Mouse (Mus musculus) heart, embryonic 16.5 days (tissue): ENCODE results near the gene Grik1. TPM values are rescaled to one million over a fixed set of nuclear protein-coding genes. Genes with fewer than 3 reads are reported as not detected.

ENCODE experiments used
- ATAC-seq: fragments of 200-750 bp; cut with Nextera tagmentation; replicated peaks from 2 replicates; pipeline ENCODE4 v1.8.0; 2017; ENCODE audit warnings: moderate number of reproducible peaks; ENCODE audit not compliant: insufficient read depth, low FRiP score; ENCODE audit errors: extremely low read depth
- H3K27ac ChIP-seq: fragments of 300-500 bp; sonication (generic); 2 replicates; pipeline ENCODE4 v1.5.1; 2014; ENCODE audit warnings: mild to moderate bottlenecking, low read length, control low read depth, moderate library complexity
- H3K27me3 ChIP-seq: fragments of 300-500 bp; sonication (generic); 2 replicates; pipeline ENCODE4 v1.6.1; 2014; ENCODE audit warnings: low read length, mixed read lengths; ENCODE audit not compliant: control insufficient read depth, insufficient read depth
- H3K36me3 ChIP-seq: fragments of 300-500 bp; sonication (generic); 2 replicates; pipeline ENCODE4 v1.6.1; 2014; ENCODE audit not compliant: control insufficient read depth, insufficient read depth
- H3K4me1 ChIP-seq: fragments of 300-500 bp; sonication (generic); 2 replicates; pipeline ENCODE4 v1.6.1; 2014; ENCODE audit warnings: low read length, mixed read lengths; ENCODE audit not compliant: control insufficient read depth, insufficient read depth
- H3K4me2 ChIP-seq: fragments of 300-500 bp; sonication (generic); 2 replicates; pipeline ENCODE4 v1.6.1; 2014; ENCODE audit warnings: low read depth, mild to moderate bottlenecking, control low read depth, low read length
- H3K4me3 ChIP-seq: fragments of 300-500 bp; sonication (generic); 2 replicates; pipeline ENCODE4 v1.5.1; 2014; ENCODE audit warnings: mild to moderate bottlenecking, control low read depth, low read length
- H3K9ac ChIP-seq: fragments of 300-500 bp; sonication (generic); 2 replicates; pipeline ENCODE4 v1.6.1; 2014; ENCODE audit warnings: low read length, control low read depth
- H3K9me3 ChIP-seq: fragments of 300-500 bp; sonication (generic); replicated peaks from 2 replicates; pipeline ENCODE4 v1.6.1; 2016; ENCODE audit warnings: low read length; ENCODE audit not compliant: control insufficient read depth
- WGBS: fragments of 180-500 bp; shearing (Covaris S2); extraction: QIAGEN DNeasy Blood & Tissue Kit; methylation state at CpG from one replicate; pipeline ENCODE4 v1.1.7; 2014; 5-methylcytosine and 5-hydroxymethylcytosine counted together
- polyA plus RNA-seq: library from polyadenylated mRNA; unstranded; fragments of >200 nt; fragmentation: Nextera tagmentation; extraction: Ambion mirVana; gene quantifications from 2 replicates; pipeline ENCODE4 v1.2.1, GENCODE M21; 2015

The Grik1 gene
- polyA plus RNA-seq, 1 experiment from 2014 or later = 0.34 TPM

DNA sequence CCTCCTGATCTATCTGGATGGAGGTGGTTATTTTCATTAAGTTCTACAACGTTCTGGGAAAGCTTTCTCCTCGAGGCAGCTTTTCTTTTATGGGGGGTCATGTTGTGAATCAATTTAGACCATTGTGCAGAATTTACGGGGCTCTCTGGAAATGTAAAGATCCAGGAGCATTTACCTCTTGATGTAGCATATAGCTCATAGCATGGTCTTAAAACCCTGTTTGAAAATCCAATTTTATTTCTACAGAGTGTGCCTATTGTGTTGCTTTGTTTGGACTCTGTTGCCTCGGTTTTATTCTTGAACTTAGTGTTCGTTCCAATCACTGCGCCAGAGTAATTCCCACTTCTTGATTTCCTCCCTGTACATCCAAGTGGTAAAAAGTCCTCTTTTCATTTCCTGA is 328.6 kb downstream of the Grik1 start:
- Histone ChIP-seq H3K4me1 (no peaks in the 10 kb centered on the region), H3K4me2 (no peak overlapping the region), H3K9me3 (no peaks in the 10 kb centered on the region), H3K27ac (no peak overlapping the region), H3K27me3 (no peaks in the 10 kb centered on the region), H3K9ac (no peak overlapping the region), H3K4me3 (no peak overlapping the region), H3K36me3 (no peaks in the 10 kb centered on the region)
- 72% methylated on average over 6 of the region's 6 CpGs for WGBS
- ATAC-seq = no peak

DNA sequence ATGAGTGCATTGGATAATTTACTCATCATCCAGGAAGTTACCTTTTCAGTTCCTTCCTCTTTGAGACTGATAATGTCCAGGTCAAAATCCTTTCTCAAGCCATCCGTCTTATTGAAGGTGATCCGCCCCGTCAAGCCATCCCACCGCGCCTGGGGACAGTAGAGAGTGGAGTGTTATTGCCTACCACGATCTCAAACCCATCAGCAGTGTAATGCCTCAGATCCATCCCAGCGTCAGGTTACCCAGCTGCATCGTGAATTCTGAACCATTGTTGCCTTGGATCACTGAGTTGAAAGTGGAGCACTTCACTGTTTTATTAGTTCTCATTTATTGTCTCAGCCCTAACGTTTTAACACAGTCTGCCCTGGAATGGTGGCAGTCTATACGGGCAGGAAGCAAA is 332.6 kb downstream of the Grik1 start:
- no peak overlapping the region for H3K9ac ChIP-seq
- H3K27ac ChIP-seq = no peak overlapping the region
- no peaks in the 10 kb centered on the region for H3K9me3 ChIP-seq
- ATAC-seq = no peak
- no peaks in the 10 kb centered on the region for H3K36me3 ChIP-seq
- no peak overlapping the region for H3K4me3 ChIP-seq
- no peaks in the 10 kb centered on the region for H3K27me3 ChIP-seq
- 86% methylated on average over 10 of the region's 10 CpGs for WGBS
- no peaks in the 10 kb centered on the region for H3K4me1 ChIP-seq
- no peak overlapping the region for H3K4me2 ChIP-seq

DNA sequence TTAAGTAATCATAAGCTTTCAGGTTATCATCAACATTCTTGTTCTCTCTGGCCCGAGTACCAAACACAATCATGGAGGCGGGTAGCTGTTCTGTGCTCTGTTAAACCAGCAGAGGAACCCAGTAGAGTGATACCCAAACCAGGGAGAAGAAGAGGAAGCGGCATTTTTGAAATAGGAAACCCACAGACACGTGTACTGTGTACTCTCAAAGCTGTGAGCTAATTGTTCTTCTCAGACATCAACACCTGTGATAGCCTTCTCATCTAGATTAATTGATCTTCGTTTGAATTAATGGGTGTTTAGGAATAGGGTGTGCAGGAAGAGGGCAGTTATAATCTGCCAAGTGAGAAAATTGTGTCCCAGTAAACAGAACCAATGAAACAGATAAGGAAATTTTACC is 333.9 kb downstream of the Grik1 start:
- Histone ChIP-seq H3K36me3 (no peaks in the 10 kb centered on the region), H3K9me3 (no peaks in the 10 kb centered on the region), H3K4me1 (no peaks in the 10 kb centered on the region), H3K27ac (no peak overlapping the region), H3K9ac (no peak overlapping the region), H3K4me3 (no peak overlapping the region), H3K27me3 (no peaks in the 10 kb centered on the region), H3K4me2 (no peak overlapping the region)
- WGBS = 49% methylated on average over 5 of the region's 5 CpGs
- ATAC-seq = no peak

DNA sequence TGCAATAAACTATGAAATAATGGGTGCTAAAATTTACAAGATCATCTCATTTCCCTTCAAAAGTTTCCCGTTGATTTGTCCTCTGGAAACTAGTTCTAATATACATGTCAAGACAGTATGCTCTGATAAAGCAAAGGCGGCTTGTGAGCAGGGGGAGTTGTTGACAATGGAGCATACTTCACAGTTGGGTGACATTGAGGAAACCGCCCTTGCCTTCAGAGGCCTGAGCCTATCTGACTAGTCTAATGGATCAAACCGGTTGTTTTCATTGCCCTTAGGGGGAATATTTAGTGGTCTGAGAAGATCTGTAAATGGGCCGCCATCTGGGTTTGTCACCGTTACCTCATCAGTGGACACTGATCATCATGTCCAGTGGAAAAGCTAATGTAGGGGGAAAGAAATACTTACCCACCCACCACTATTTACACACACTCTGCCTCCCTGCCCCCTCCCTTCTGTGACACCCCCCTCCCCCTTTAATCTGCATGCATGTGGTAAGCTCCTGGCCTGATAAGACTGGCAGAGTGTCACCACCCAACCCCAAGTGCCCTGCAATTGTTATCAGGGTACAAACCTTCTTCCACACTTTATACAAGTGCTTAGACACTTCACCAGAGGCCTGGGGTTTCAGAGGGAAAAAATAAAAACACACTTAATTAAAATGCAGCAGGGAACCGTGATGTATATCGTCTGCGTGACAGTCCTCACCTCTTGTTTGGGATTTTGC is 335.2 kb downstream of the Grik1 start:
- Histone ChIP-seq H3K27ac (no peak overlapping the region), H3K4me2 (no peak overlapping the region), H3K36me3 (no peaks in the 10 kb centered on the region), H3K4me1 (no peaks in the 10 kb centered on the region), H3K9ac (no peak overlapping the region), H3K9me3 (no peaks in the 10 kb centered on the region), H3K4me3 (no peak overlapping the region), H3K27me3 (no peaks in the 10 kb centered on the region)
- ATAC-seq = no peak
- 68% methylated on average over 9 of the region's 9 CpGs for WGBS

DNA sequence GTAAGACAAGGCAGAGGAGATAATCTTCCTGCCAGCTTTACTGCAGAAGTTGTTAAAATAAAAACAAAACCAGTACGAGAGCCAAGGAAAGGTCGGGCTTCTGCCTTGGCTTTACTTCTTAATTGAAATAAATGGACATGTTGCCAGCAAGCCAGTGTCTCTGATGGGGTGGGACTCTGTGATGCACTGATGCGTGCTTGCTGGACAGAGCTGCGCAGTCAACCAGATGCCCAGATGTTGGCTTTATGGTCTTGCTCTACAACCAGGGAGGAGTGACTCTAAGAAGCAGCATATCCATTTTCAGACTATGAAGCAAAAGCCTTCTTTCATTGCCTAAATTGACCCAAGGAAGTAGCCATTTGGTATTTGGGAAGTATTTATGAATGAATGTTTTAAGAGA is 336.9 kb downstream of the Grik1 start:
- 77% methylated on average over 4 of the region's 4 CpGs for WGBS

DNA sequence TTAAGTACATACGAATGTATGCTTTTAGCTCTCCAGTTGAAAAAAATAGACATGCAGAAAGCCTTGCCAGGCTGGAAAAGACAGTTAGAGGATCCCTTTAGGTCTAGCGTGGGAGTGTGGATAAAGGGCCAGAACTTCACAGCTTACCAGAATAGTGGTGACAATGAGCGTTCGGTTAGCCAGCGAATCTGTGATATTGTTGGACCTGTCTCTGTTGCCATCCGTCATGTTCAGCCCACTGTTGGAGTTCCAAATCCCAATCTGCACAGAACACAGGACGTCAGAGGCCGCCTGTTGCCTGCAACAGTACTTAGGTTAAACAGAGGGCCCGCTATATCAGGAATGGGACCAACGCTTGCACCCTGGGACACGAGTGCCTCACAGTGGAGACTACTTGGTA is 340.2 kb downstream of the Grik1 start:
- Histone ChIP-seq H3K4me1 (no peaks in the 10 kb centered on the region), H3K27ac (no peak overlapping the region), H3K4me3 (no peak overlapping the region), H3K36me3 (no peaks in the 10 kb centered on the region), H3K9ac (no peak overlapping the region), H3K4me2 (no peak overlapping the region), H3K27me3 (no peaks in the 10 kb centered on the region), H3K9me3 (no peaks in the 10 kb centered on the region)
- 83% methylated on average over 11 of the region's 11 CpGs for WGBS
- ATAC-seq = no peak

More for the DNA sequence above, 336.9 kb downstream of the Grik1 start:
- Histone ChIP-seq H3K9ac (no peak overlapping the region), H3K4me3 (no peak overlapping the region), H3K4me1 (no peaks in the 10 kb centered on the region), H3K4me2 (no peak overlapping the region), H3K9me3 (no peaks in the 10 kb centered on the region), H3K27me3 (no peaks in the 10 kb centered on the region), H3K36me3 (no peaks in the 10 kb centered on the region), H3K27ac (no peak overlapping the region)
- no peak for ATAC-seq

DNA sequence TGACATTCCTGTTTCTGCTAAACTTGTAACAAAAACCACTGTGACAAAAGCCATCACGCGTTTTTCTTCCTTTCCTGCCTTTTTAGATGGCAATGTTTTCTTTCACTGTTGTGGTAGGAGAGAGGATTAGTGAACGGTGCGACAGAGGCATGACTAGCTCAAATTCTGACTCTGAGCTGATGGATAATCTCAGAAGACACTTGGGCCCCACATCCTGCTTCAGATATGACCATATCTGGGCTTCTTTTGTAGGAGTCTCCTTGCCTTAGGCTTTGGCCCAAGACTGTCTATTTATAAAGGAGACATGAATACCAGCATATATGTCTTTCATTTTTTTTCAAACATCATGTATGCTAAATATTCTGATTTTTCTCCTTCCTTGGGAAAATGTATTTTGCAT is 341.9 kb downstream of the Grik1 start:
- no peaks in the 10 kb centered on the region for H3K36me3 ChIP-seq
- H3K9ac ChIP-seq = no peak overlapping the region
- no peaks in the 10 kb centered on the region for H3K9me3 ChIP-seq
- H3K4me1 ChIP-seq = no peaks in the 10 kb centered on the region
- no peak overlapping the region for H3K4me3 ChIP-seq
- WGBS = 55% methylated on average over 4 of the region's 4 CpGs
- no peaks in the 10 kb centered on the region for H3K27me3 ChIP-seq
- peak overlapping the region; percentile 8; the same call in 1 of the 2 replicates for H3K4me2 ChIP-seq
- H3K27ac ChIP-seq = no peak overlapping the region
- no peak for ATAC-seq

DNA sequence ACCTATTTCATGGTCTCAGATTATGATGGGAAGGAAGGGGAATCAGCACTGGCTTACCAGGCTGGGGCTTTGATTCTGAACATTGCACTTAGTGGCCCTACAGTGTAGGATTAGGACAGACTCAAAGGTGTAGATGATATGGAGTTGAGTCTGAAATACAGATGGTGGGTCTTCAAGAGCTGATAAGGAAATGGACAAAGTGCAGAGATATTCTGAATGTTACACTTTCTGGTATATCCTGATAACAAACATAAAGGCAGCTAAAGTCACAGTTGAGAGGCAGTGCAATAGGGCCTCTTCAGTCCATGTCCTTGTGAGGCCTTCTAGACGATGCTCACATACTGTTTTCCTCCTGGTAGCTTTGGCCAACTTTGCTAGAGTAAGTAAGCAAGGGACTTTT is 345.7 kb downstream of the Grik1 start:
- no peak overlapping the region for H3K27ac ChIP-seq
- WGBS = 80% methylated on average over 1 of the region's 1 CpGs
- no peak for ATAC-seq
- H3K4me3 ChIP-seq = no peak overlapping the region
- no peak overlapping the region for H3K4me2 ChIP-seq
- H3K9ac ChIP-seq = no peak overlapping the region
- no peaks in the 10 kb centered on the region for H3K27me3 ChIP-seq
- no peaks in the 10 kb centered on the region for H3K9me3 ChIP-seq
- no peaks in the 10 kb centered on the region for H3K4me1 ChIP-seq
- H3K36me3 ChIP-seq = no peaks in the 10 kb centered on the region

DNA sequence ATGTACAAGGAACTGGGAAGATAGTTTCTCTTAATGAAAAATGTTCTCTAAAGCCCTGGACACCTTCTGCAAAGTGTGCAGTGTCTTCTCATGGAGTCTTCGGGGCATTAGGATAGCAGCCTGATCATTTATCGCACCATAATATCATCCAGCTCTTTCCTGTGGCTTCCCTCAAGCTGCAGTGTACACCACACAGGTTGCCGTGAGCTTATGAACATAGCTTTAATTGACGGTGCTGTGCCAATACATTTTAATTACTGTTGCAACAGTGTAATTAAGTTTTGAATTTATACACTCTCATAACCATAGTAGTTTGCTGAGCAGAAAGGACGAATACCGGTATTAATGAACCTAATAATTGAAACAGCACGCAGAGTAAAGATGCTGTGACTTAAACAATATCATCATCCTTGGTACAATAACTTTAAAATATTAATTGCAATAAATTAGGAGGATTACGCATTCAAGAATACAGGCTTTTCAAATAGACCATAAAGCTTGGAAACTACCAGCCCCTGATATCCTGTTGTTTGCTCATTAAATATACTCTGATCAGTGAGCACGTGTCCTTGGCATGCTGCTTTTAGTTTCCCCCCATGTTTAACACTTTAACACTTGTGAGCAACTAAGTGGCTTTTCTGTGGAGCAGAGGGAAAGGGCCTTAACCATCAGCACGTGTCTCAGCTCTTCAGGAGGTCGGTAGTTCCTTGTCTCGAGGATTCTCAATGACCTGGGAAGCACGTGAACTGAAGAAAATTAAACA is 347.8 kb downstream of the Grik1 start:
- Histone ChIP-seq H3K9ac (no peak overlapping the region), H3K4me1 (no peaks in the 10 kb centered on the region), H3K9me3 (no peaks in the 10 kb centered on the region), H3K27ac (no peak overlapping the region), H3K4me3 (no peak overlapping the region), H3K27me3 (no peaks in the 10 kb centered on the region), H3K36me3 (no peaks in the 10 kb centered on the region), H3K4me2 (no peak overlapping the region)
- 87% methylated on average over 13 of the region's 13 CpGs for WGBS
- ATAC-seq = no peak
